Mouse (Mus musculus) cortical plate, adult 2 months (tissue): Measurements from ENCODE around the gene Serpina3j.

Experiments used
- CTCF ChIP-seq: fragments of 200-500 bp; IDR thresholded peaks from 2 replicates; pipeline ENCODE4 v1.5.1; 2011; ENCODE audit warnings: mild to moderate bottlenecking, control low read depth, low read length; ENCODE audit not compliant: insufficient read depth; ENCODE audit errors: extremely low read depth
- POLR2A ChIP-seq: fragments of 200-500 bp; IDR thresholded peaks from 2 replicates; pipeline ENCODE4 v1.6.1; 2011; ENCODE audit warnings: mild to moderate bottlenecking, low read length, control low read depth; ENCODE audit not compliant: insufficient read depth; ENCODE audit errors: extremely low read depth

GRCm38 (mm10) chr12:104288336-104288735 is 26.0 kb upstream of the Serpina3j start:
- TF ChIP-seq CTCF, result no peak
- TF ChIP-seq POLR2A, result no peak
